Mouse (Mus musculus) MEL (cell line): Measurements from ENCODE around the gene Zbtb46.

Experiments used
- BHLHE40 ChIP-seq: IDR thresholded peaks from 2 replicates; pipeline ENCODE4 v1.6.1; 2012; ENCODE audit warnings: low read depth, mild to moderate bottlenecking, inconsistent platforms, low read length, improper control_type of control experiment, borderline replicate concordance
- CHD1 ChIP-seq: IDR thresholded peaks from 2 replicates; pipeline ENCODE4 v1.6.1; 2012; ENCODE audit warnings: low read depth, mild to moderate bottlenecking, inconsistent platforms, low read length, improper control_type of control experiment
- CHD2 ChIP-seq: IDR thresholded peaks from 2 replicates; pipeline ENCODE4 v1.6.1; 2011; ENCODE audit warnings: low read length, improper control_type of control experiment
- CTCF ChIP-seq, 3 experiments: IDR thresholded peaks in 2 of 3; conservative IDR thresholded peaks in 1 of 3; 2 replicates each; pipeline ENCODE4 v1.5.1; 2011 to 2012; ENCODE audit warnings: low read length in 3 of 3, low read depth in 2 of 3, mild to moderate bottlenecking in 2 of 3, improper control_type of control experiment in 1 of 3, inconsistent platforms in 1 of 3, mixed read lengths in 1 of 3, moderate library complexity in 1 of 3; ENCODE audit not compliant: control insufficient read depth in 1 of 3, insufficient read depth in 1 of 3, poor library complexity in 1 of 3, severe bottlenecking in 1 of 3
- E2F4 ChIP-seq: IDR thresholded peaks from 2 replicates; pipeline ENCODE4 v1.6.1; 2011; ENCODE audit warnings: low read depth, low read length, improper control_type of control experiment, borderline replicate concordance
- EP300 ChIP-seq, 2 experiments: IDR thresholded peaks; 2 replicates each; pipeline ENCODE4 v1.6.1; 2011; ENCODE audit warnings: improper control_type of control experiment in 2 of 2, low read length in 2 of 2, low read depth in 1 of 2, mild to moderate bottlenecking in 1 of 2
- ETS1 ChIP-seq: IDR thresholded peaks from 2 replicates; pipeline ENCODE4 v1.6.1; 2012; ENCODE audit warnings: low read depth, mild to moderate bottlenecking, inconsistent platforms, low read length, improper control_type of control experiment, moderate library complexity
- MAX ChIP-seq: IDR thresholded peaks from 2 replicates; pipeline ENCODE4 v1.6.1; 2011; ENCODE audit warnings: low read length, improper control_type of control experiment
- MEF2A ChIP-seq: IDR thresholded peaks from 2 replicates; pipeline ENCODE4 v1.6.1; 2014; ENCODE audit warnings: low read depth, mild to moderate bottlenecking, inconsistent platforms, low read length, improper control_type of control experiment; ENCODE audit not compliant: poor library complexity, insufficient replicate concordance, severe bottlenecking; ENCODE audit errors: extremely low read depth
- POLR2A ChIP-seq, 2 experiments: IDR thresholded peaks; 2 replicates each; pipeline ENCODE4 v1.6.1; 2011 to 2012; ENCODE audit warnings: low read length in 2 of 2, mild to moderate bottlenecking in 2 of 2, control low read depth in 1 of 2, improper control_type of control experiment in 1 of 2, low read depth in 1 of 2, moderate library complexity in 1 of 2; ENCODE audit not compliant: control insufficient read depth in 1 of 2, insufficient read depth in 1 of 2, poor library complexity in 1 of 2
- TAL1 ChIP-seq: IDR thresholded peaks from 2 replicates; pipeline ENCODE4 v1.6.1; 2012; ENCODE audit warnings: mild to moderate bottlenecking, inconsistent platforms, low read length, moderate library complexity, mixed read lengths
- UBTF ChIP-seq: IDR thresholded peaks from 2 replicates; pipeline ENCODE4 v1.6.1; 2012; ENCODE audit warnings: low read depth, mild to moderate bottlenecking, inconsistent platforms, low read length, improper control_type of control experiment, moderate library complexity, borderline replicate concordance; ENCODE audit not compliant: insufficient read depth

DNA sequence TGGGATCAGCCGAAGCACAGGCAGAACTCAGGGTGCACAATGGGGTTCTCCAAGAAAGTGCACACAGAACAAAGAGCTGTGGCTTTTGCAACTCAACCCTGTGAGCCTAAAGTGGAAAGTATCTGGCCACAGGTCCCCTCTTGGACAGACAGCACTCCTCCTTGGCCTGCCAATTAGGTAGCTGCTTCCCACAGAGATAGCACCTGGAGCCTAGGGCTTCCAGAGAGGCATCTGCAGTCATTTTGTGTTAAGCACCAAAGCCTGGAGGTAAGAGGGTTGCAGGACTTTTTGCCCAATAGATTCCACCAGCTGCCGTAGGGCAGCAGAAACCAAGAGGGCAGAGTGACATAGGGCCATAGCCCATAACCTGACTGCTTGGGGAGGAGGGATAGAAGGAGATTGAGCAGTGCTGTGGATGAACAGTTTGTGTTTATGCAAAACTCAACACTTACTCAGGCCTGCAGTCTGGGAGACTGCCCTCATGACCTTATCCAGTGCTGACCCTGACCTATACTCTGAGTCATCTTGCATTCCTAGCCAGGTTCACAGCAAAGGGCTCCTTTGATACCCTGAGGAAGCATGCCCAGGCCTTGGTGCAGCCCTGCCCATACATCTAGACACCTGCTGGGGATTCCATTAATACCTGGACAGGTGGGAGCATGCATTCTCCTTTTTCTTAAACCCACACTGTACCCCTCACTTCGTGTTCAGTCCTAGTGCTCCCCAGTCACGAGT is 68.9 kb downstream of the Zbtb46 start:
- TF ChIP-seq UBTF = no peak
- TF ChIP-seq EP300 (IDR thresholded peaks at IDR 0.05; ENCODE audit: low read depth in 1 of 2, low read length in 2 of 2) = no peak
- no peak for TF ChIP-seq MEF2A
- no peak for TF ChIP-seq CTCF (IDR thresholded peaks at IDR 0.05 in 2 of 3, conservative IDR thresholded peaks at IDR 0.05 in 1 of 3; ENCODE audit: control insufficient read depth in 1 of 3, insufficient read depth in 1 of 3, low read depth in 2 of 3, low read length in 3 of 3, poor library complexity in 1 of 3, severe bottlenecking in 1 of 3)
- TF ChIP-seq CHD2 = no peak
- no peak for TF ChIP-seq TAL1
- no peak for TF ChIP-seq E2F4
- no peak for TF ChIP-seq CHD1
- TF ChIP-seq ETS1 = no peak
- TF ChIP-seq POLR2A (IDR thresholded peaks at IDR 0.05; ENCODE audit: control insufficient read depth in 1 of 2, insufficient read depth in 1 of 2, low read depth in 1 of 2, low read length in 2 of 2, poor library complexity in 1 of 2) = no peak
- TF ChIP-seq BHLHE40 = no peak
- TF ChIP-seq MAX = no peak
